Mouse (Mus musculus): ENCODE results near the gene Mup13.
"Not testable (repeated sequence)": the region's sequence is repeated elsewhere in the genome, so short reads cannot be mapped to it uniquely, and the experiment has no call there.

Mup13 gene

DNA sequence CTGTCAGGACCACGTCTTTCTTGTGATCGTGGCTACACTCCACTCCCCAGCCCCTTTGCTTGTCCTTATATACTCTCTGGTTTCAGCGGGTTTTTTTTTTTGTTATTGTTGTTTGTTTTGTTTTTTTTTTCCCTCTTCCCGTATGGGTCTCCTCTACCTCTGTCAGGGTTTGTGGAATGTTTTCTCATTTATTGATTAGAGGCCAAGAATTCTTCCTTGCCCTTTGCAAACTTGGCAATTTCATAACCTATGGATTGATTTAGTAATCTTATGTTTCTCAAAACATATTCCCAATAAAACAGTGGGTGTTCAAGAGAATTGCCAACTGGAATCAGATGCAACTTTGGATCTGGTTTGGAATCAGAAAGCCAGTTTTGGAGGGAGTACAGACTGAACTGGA, at the start of gene Mup13:
Mup13 (minus strand) TSS at position 101 of the 400 bp plus-strand sequence.
- DNase-seq (ENCODE audit: low spot score in 2 of 2), result not testable (repeated sequence)
